Mouse (Mus musculus) myocyte (in vitro differentiated cells): Measurements from ENCODE around the gene Idh3b.

Source experiments
- MAX ChIP-seq: IDR thresholded peaks from one replicate; pipeline ENCODE4 v1.6.1; 2011; ENCODE audit warnings: low read depth, mild to moderate bottlenecking, control low read depth
- MYOD1 ChIP-seq, 3 experiments: IDR thresholded peaks; one replicate each; pipeline ENCODE4 v1.6.1; 2011; ENCODE audit warnings: control low read depth in 2 of 3, low read depth in 2 of 3, mild to moderate bottlenecking in 2 of 3, moderate library complexity in 1 of 3; ENCODE audit not compliant: insufficient read length in 2 of 3, control insufficient read depth in 1 of 3
- MYOG ChIP-seq, 3 experiments: IDR thresholded peaks; one replicate each; pipeline ENCODE4 v1.6.1; 2011; ENCODE audit warnings: control low read depth in 2 of 3, low read depth in 2 of 3, mild to moderate bottlenecking in 2 of 3; ENCODE audit not compliant: insufficient read length in 2 of 3, control insufficient read depth in 1 of 3, insufficient read depth in 1 of 3
- POLR2A ChIP-seq: IDR thresholded peaks from one replicate; pipeline ENCODE4 v1.6.1; 2011; ENCODE audit warnings: low read depth, mild to moderate bottlenecking, control low read depth, moderate library complexity; ENCODE audit not compliant: insufficient read length
- TCF3 ChIP-seq: IDR thresholded peaks from one replicate; pipeline ENCODE4 v1.6.1; 2011; ENCODE audit warnings: low read depth, control low read depth; ENCODE audit not compliant: insufficient read length
- USF1 ChIP-seq: IDR thresholded peaks from one replicate; pipeline ENCODE4 v1.6.1; 2011; ENCODE audit warnings: low read depth, mild to moderate bottlenecking, control low read depth, moderate library complexity

DNA sequence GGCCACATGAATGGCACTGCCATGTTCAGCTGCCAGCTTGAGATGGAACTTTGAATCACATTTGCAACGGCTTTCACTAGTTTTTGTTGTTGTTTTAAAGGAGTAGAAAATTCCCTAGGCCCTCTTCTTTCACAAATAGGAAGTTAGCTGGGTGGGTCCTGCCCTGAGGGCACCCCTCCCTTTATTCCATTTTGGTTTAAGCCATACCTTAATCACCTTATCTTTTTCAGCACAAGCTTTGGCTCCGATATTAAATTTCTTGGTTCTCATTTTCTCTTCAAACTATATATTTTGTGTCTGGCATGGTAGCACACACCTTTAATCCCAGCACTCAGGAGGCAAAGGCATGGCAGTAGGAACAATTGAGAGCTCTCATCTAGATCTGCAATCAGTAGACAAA is 45.2 kb upstream of the Idh3b start:
- TF ChIP-seq POLR2A (no peak), MYOD1 (IDR thresholded peaks at IDR 0.05; ENCODE audit: control insufficient read depth in 1 of 3, insufficient read length in 2 of 3, low read depth in 2 of 3) (no peak), MAX (no peak), TCF3 (no peak), USF1 (no peak), MYOG (IDR thresholded peaks at IDR 0.05; ENCODE audit: control insufficient read depth in 1 of 3, insufficient read depth in 1 of 3, insufficient read length in 2 of 3, low read depth in 2 of 3) (no peak)
